Mouse (Mus musculus) megakaryocyte, embryonic 14.5 days (primary cell): ENCODE results near the gene Tax1bp1.

ENCODE experiments used
- FLI1 ChIP-seq: IDR thresholded peaks from 2 replicates; pipeline ENCODE4 v1.6.1; 2012; ENCODE audit warnings: low read length, inconsistent platforms, mixed read lengths
- GATA1 ChIP-seq: IDR thresholded peaks from 3 replicates; pipeline ENCODE4 v1.6.1; 2012; ENCODE audit warnings: mixed read lengths, low read length, inconsistent platforms, borderline replicate concordance

- TF ChIP-seq GATA1 (no peak), FLI1 (no peak)
Observed at GRCm38 (mm10) chr6:52778523-52778922, 65.0 kb downstream of the Tax1bp1 start.
